Comparison of ENCODE assay signal across 18 mouse cellular contexts in genomic region chr1:179560845-179561430, GRCm38 (mm10). TPM values are rescaled to one million over a fixed set of nuclear protein-coding genes. Genes with fewer than 3 reads are reported as not detected.
DNase-seq lines count a peak whose midpoint lies in the region; ATAC-seq and TF ChIP-seq lines count a peak whose summit lies in the region.
"Had no signal": no experiment of that assay in that cellular context is flagged by ENCODE, and none has a peak within 500 bp of the region (broad histone marks: within the 10 kb centered on the region; RNA-seq: fewer than 3 reads in every experiment).

No protein-coding gene starts in this region.

- TF ChIP-seq EP300 in heart, adult 2 months (IDR thresholded peaks at IDR 0.05; ENCODE audit: insufficient read depth, low read depth, low read length) = no peak

- WGBS in heart, adult 2 months = 92% methylated on average over 6 of the region's 6 CpGs
- 93% methylated on average over 6 of the region's 6 CpGs for WGBS in heart, embryonic 12.5 days

- intact Hi-C loops in heart, adult 2 months (cut with DNase I) = no loop called here

- H3K27me3 ChIP-seq in heart, adult 2 months (ENCODE audit: control insufficient read depth, insufficient read depth, low read length) = no peaks in the 10 kb centered on the region
- no peaks in the 10 kb centered on the region for H3K27me3 ChIP-seq in heart, embryonic 12.5 days (replicated peaks)
- H3K27me3 ChIP-seq: embryonic facial prominence, embryonic 12.5 days; limb, embryonic 15.5 days; midbrain, embryonic 13.5 days; Patski had no signal

- no peak for TF ChIP-seq POLR2A in heart, adult 2 months (IDR thresholded peaks at IDR 0.05; ENCODE audit: insufficient read depth, low read depth, low read length)

- H3K9me3 ChIP-seq in heart, embryonic 12.5 days (replicated peaks) = no peaks in the 10 kb centered on the region
- H3K9me3 ChIP-seq: embryonic facial prominence, embryonic 12.5 days; hindbrain, embryonic 10.5 days; limb, embryonic 15.5 days; midbrain, embryonic 13.5 days had no signal

- no peak for ATAC-seq in heart, embryonic 12.5 days (ENCODE audit: insufficient number of reproducible peaks, low FRiP score)
- ATAC-seq in granulocyte monocyte progenitor cell, adult 5-6 weeks (replicated peaks; ENCODE audit: poor library complexity, severe bottlenecking) = peak; percentile 94
- ATAC-seq in neutrophil, adult 5-6 weeks (ENCODE audit: extremely low read depth, insufficient number of reproducible peaks, low FRiP score, poor library complexity, severe bottlenecking) = peak; percentile 54
- ATAC-seq: forebrain, embryonic 16.5 days; midbrain, embryonic 13.5 days; Patski had no signal

- H3K4me1 ChIP-seq in heart, adult 2 months (ENCODE audit: control insufficient read depth, insufficient read depth, low read length) = peaks cover 18% of the 10 kb centered on the region
- H3K4me1 ChIP-seq in heart, embryonic 12.5 days (replicated peaks) = peaks cover 4% of the 10 kb centered on the region; the same call in 1 of the 2 replicates
- H3K4me1 ChIP-seq: limb, embryonic 15.5 days had no signal

- H3K4me3 ChIP-seq in heart, adult 2 months = no peak overlapping the region
- H3K4me3 ChIP-seq in heart, embryonic 12.5 days = no peak overlapping the region
- H3K4me3 ChIP-seq: embryonic facial prominence, embryonic 12.5 days; hindbrain, embryonic 10.5 days; limb, embryonic 15.5 days; midbrain, embryonic 13.5 days had no signal

- H3K27ac ChIP-seq in heart, adult 2 months = peak overlapping the region; percentile 63; the same call in 1 of the 2 replicates
- H3K27ac ChIP-seq in heart, embryonic 12.5 days (ENCODE audit: poor library complexity, severe bottlenecking) = no peak overlapping the region
- H3K27ac ChIP-seq: embryonic facial prominence, embryonic 12.5 days; hindbrain, embryonic 10.5 days; limb, embryonic 15.5 days; midbrain, embryonic 13.5 days had no signal

- no peak overlapping the region for H3K9ac ChIP-seq in heart, adult 2 months (ENCODE audit: low read depth, low read length)
- H3K9ac ChIP-seq in heart, embryonic 12.5 days = no peak overlapping the region
- H3K9ac ChIP-seq: embryonic facial prominence, embryonic 12.5 days; limb, embryonic 15.5 days; midbrain, embryonic 13.5 days had no signal

- peaks cover 5% of the 10 kb centered on the region for H3K79me2 ChIP-seq in heart, adult 2 months (replicated peaks; ENCODE audit: control insufficient read depth, insufficient read depth, low read length)

- H3K4me2 ChIP-seq in heart, embryonic 12.5 days = no peak overlapping the region
- H3K4me2 ChIP-seq: embryonic facial prominence, embryonic 12.5 days; limb, embryonic 15.5 days; midbrain, embryonic 13.5 days had no signal

- DNase-seq in heart, adult 2 months = no peak
- DNase-seq in lung, postnatal 25 days (ENCODE audit: low spot score) = peak; percentile 69
- DNase-seq in lung, postnatal 10 days = no peak
- no peak for DNase-seq in spleen, postnatal 10 days (ENCODE audit: low spot score in 2 of 2)
- DNase-seq in cerebellum, postnatal 36 days = no peak
- DNase-seq: cerebellum, adult 11-12 months; heart, adult 18-20 months; kidney, postnatal 36 days; layer of hippocampus, adult 9-11 months had no signal

- H3K36me3 ChIP-seq in heart, adult 2 months (ENCODE audit: control insufficient read depth, insufficient read depth, low read length) = peaks cover 12% of the 10 kb centered on the region
- H3K36me3 ChIP-seq in heart, embryonic 12.5 days = no peaks in the 10 kb centered on the region
- H3K36me3 ChIP-seq: embryonic facial prominence, embryonic 12.5 days; hindbrain, embryonic 10.5 days; limb, embryonic 15.5 days; midbrain, embryonic 13.5 days had no signal

- no peak for TF ChIP-seq CTCF in heart, adult 2 months (IDR thresholded peaks at IDR 0.05)

RNA-seq across cellular contexts. Expression of gene Cnst, which starts 14.8 kb away (rescaled TPM):
- 10 to 100 TPM; 46.7 to 48.8 TPM for total RNA-seq in heart, adult 2 months (2021)
- 23.4 and 45.9 TPM in 2 replicates for polyA plus RNA-seq in heart, adult 2 months (2012; rRNA removed)
- 20.5 and 22.2 TPM in 2 replicates for polyA plus RNA-seq in heart, embryonic 12.5 days (2016; fragmentation: Nextera tagmentation; extraction: Ambion mirVana)
- total RNA-seq in granulocyte monocyte progenitor cell, adult 5-6 weeks (2014; fragmentation: Nextera tagmentation) = 15.8 and 17.5 TPM in 2 replicates
- 18.4 and 19.1 TPM in 2 replicates for total RNA-seq in granulocyte monocyte progenitor cell, adult 5-6 weeks (2017)
- 39.8 and 49.5 TPM in 2 replicates for total RNA-seq in neutrophil, adult 5-6 weeks (2017)

RNA-seq across cellular contexts. Expression of gene Tfb2m, which starts 14.9 kb away (rescaled TPM):
- total RNA-seq in heart, adult 2 months (2021) = 10 to 100 TPM; 51.3 to 58.3 TPM
- 19.2 and 33.6 TPM in 2 replicates for polyA plus RNA-seq in heart, adult 2 months (2012; rRNA removed)
- polyA plus RNA-seq in heart, embryonic 12.5 days (2016; fragmentation: Nextera tagmentation; extraction: Ambion mirVana) = 25.6 and 26.1 TPM in 2 replicates
- 34.0 and 37.0 TPM in 2 replicates for total RNA-seq in granulocyte monocyte progenitor cell, adult 5-6 weeks (2014; fragmentation: Nextera tagmentation)
- total RNA-seq in granulocyte monocyte progenitor cell, adult 5-6 weeks (2017) = 30.3 and 40.0 TPM in 2 replicates
- total RNA-seq in neutrophil, adult 5-6 weeks (2017) = 26.4 and 38.4 TPM in 2 replicates

RNA-seq across cellular contexts. Expression of gene Smyd3, which starts 43.1 kb away (rescaled TPM):
- total RNA-seq in heart, adult 2 months (2021) = 1 to 10 TPM; 7.6 to 8.1 TPM
- 2.7 and 4.2 TPM in 2 replicates for polyA plus RNA-seq in heart, adult 2 months (2012; rRNA removed)
- polyA plus RNA-seq in heart, embryonic 12.5 days (2016; fragmentation: Nextera tagmentation; extraction: Ambion mirVana) = 11.5 and 12.2 TPM in 2 replicates
- total RNA-seq in granulocyte monocyte progenitor cell, adult 5-6 weeks (2014; fragmentation: Nextera tagmentation) = 34.9 and 35.7 TPM in 2 replicates
- total RNA-seq in granulocyte monocyte progenitor cell, adult 5-6 weeks (2017) = 29.7 and 30.2 TPM in 2 replicates
- total RNA-seq in neutrophil, adult 5-6 weeks (2017) = 24.8 and 25.5 TPM in 2 replicates
